Mouse (Mus musculus): ENCODE data around the gene AC109138.7. TPM values are rescaled to one million over a fixed set of nuclear protein-coding genes. Genes with fewer than 3 reads are reported as not detected.

AC109138.7 gene
- polyA plus RNA-seq, 1 experiment, result not detected

- H3K4me3 ChIP-seq (ENCODE audit: extremely low read depth, insufficient read depth, insufficient read length), result peak overlapping the region; percentile 89
- H3K4me1 ChIP-seq (ENCODE audit: control insufficient read depth, insufficient read depth, insufficient read length), result peaks cover 28% of the 10 kb centered on the region; the same call in 1 of the 2 replicates
- 1% methylated on average over 50 of the region's 52 CpGs for WGBS
- H3K27ac ChIP-seq (ENCODE audit: insufficient read depth, low read length), result peak overlapping the region; percentile 94
- H3K27me3 ChIP-seq (ENCODE audit: control insufficient read depth, insufficient read depth, low read length), result no peaks in the 10 kb centered on the region
- peaks cover 53% of the 10 kb centered on the region for H3K36me3 ChIP-seq (ENCODE audit: control insufficient read depth, insufficient read depth, low read length)
- TF ChIP-seq POLR2A (IDR thresholded peaks at IDR 0.05; ENCODE audit: low read depth, low read length) (no peak), CTCF (IDR thresholded peaks at IDR 0.05; ENCODE audit: extremely low read depth, insufficient read depth, insufficient read length, insufficient replicate concordance) (no peak)
- no peak for DNase-seq (ENCODE audit: low read depth in 1 of 2, low spot score in 2 of 2)
These were observed 21.7 kb upstream of the AC109138.7 start for GRCm38 (mm10) chr19:4192251-4192985.

DNA sequence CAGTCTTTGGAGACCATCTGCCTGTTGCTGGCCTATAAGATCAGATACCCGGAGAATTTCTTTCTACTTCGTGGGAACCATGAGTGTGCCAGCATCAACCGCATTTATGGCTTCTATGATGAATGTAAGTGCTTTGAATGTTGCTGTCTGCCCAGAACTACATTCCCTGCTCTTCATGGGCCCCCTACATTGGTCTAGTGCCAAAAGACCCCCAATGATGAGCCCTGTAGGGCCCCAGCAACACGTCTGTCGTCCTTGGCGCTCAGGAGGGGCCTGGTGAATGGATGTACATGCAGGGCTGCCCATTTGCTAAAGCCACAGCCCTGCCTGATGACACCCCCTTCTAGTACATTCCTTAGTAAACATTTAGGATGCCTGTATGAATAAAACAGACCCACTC is 21.0 kb upstream of the AC109138.7 start:
- TF ChIP-seq CTCF (IDR thresholded peaks at IDR 0.05; ENCODE audit: extremely low read depth, insufficient read depth, insufficient read length, insufficient replicate concordance) (no peak), POLR2A (IDR thresholded peaks at IDR 0.05; ENCODE audit: low read depth, low read length) (no peak)
- peaks cover 48% of the 10 kb centered on the region for H3K36me3 ChIP-seq (ENCODE audit: control insufficient read depth, insufficient read depth, low read length)

GRCm38 (mm10) chr19:4194021-4194724 is 20.0 kb upstream of the AC109138.7 start:
- DNase-seq (ENCODE audit: low read depth in 1 of 2, low spot score in 2 of 2), result no peak

More for the DNA sequence above, 21.0 kb upstream of the AC109138.7 start:
- peak overlapping the region; percentile 94 for H3K27ac ChIP-seq (ENCODE audit: insufficient read depth, low read length)
- DNase-seq (ENCODE audit: low read depth in 1 of 2, low spot score in 2 of 2), result no peak
- H3K4me3 ChIP-seq (ENCODE audit: extremely low read depth, insufficient read depth, insufficient read length), result peak overlapping the region; percentile 89
- peaks cover 21% of the 10 kb centered on the region; the same call in 1 of the 2 replicates for H3K4me1 ChIP-seq (ENCODE audit: control insufficient read depth, insufficient read depth, insufficient read length)
- WGBS, result 50% methylated on average over 6 of the region's 6 CpGs
- H3K27me3 ChIP-seq (ENCODE audit: control insufficient read depth, insufficient read depth, low read length), result no peaks in the 10 kb centered on the region

GRCm38 (mm10) chr19:4194776-4195650 is 19.1 kb upstream of the AC109138.7 start:
- no peak overlapping the region for H3K4me3 ChIP-seq (ENCODE audit: extremely low read depth, insufficient read depth, insufficient read length)
- no peaks in the 10 kb centered on the region for H3K27me3 ChIP-seq (ENCODE audit: control insufficient read depth, insufficient read depth, low read length)
- DNase-seq (ENCODE audit: low read depth in 1 of 2, low spot score in 2 of 2), result no peak
- WGBS, result 87% methylated on average over 12 of the region's 12 CpGs
- peaks cover 14% of the 10 kb centered on the region; the same call in 1 of the 2 replicates for H3K4me1 ChIP-seq (ENCODE audit: control insufficient read depth, insufficient read depth, insufficient read length)
- no peak overlapping the region for H3K27ac ChIP-seq (ENCODE audit: insufficient read depth, low read length)
- TF ChIP-seq POLR2A (IDR thresholded peaks at IDR 0.05; ENCODE audit: low read depth, low read length) (no peak), CTCF (IDR thresholded peaks at IDR 0.05; ENCODE audit: extremely low read depth, insufficient read depth, insufficient read length, insufficient replicate concordance) (no peak)
- peaks cover 40% of the 10 kb centered on the region for H3K36me3 ChIP-seq (ENCODE audit: control insufficient read depth, insufficient read depth, low read length)

More at GRCm38 (mm10) chr19:4194021-4194724, 20.0 kb upstream of the AC109138.7 start:
- Histone ChIP-seq H3K36me3 (ENCODE audit: control insufficient read depth, insufficient read depth, low read length) (peaks cover 42% of the 10 kb centered on the region), H3K27ac (ENCODE audit: insufficient read depth, low read length) (peak overlapping the region; percentile 8; the same call in 1 of the 2 replicates), H3K27me3 (ENCODE audit: control insufficient read depth, insufficient read depth, low read length) (no peaks in the 10 kb centered on the region), H3K4me1 (ENCODE audit: control insufficient read depth, insufficient read depth, insufficient read length) (peaks cover 13% of the 10 kb centered on the region; the same call in 1 of the 2 replicates), H3K4me3 (ENCODE audit: extremely low read depth, insufficient read depth, insufficient read length) (no peak overlapping the region)
- WGBS, result 84% methylated on average over 8 of the region's 8 CpGs
- TF ChIP-seq CTCF (IDR thresholded peaks at IDR 0.05; ENCODE audit: extremely low read depth, insufficient read depth, insufficient read length, insufficient replicate concordance), result no peak
- no peak for TF ChIP-seq POLR2A (IDR thresholded peaks at IDR 0.05; ENCODE audit: low read depth, low read length)

GRCm38 (mm10) chr19:4196048-4196447 is 18.1 kb upstream of the AC109138.7 start:
- Histone ChIP-seq H3K36me3 (ENCODE audit: control insufficient read depth, insufficient read depth, low read length) (peaks cover 40% of the 10 kb centered on the region), H3K27ac (ENCODE audit: insufficient read depth, low read length) (peak overlapping the region; percentile 11; the same call in 1 of the 2 replicates), H3K4me3 (ENCODE audit: extremely low read depth, insufficient read depth, insufficient read length) (no peak overlapping the region), H3K27me3 (ENCODE audit: control insufficient read depth, insufficient read depth, low read length) (no peaks in the 10 kb centered on the region), H3K4me1 (ENCODE audit: control insufficient read depth, insufficient read depth, insufficient read length) (peaks cover 23% of the 10 kb centered on the region; the same call in 1 of the 2 replicates)
- TF ChIP-seq CTCF (IDR thresholded peaks at IDR 0.05; ENCODE audit: extremely low read depth, insufficient read depth, insufficient read length, insufficient replicate concordance) (no peak), POLR2A (IDR thresholded peaks at IDR 0.05; ENCODE audit: low read depth, low read length) (no peak)
- WGBS, result 49% methylated on average over 2 of the region's 2 CpGs
- no peak for DNase-seq (ENCODE audit: low read depth in 1 of 2, low spot score in 2 of 2)

- Histone ChIP-seq H3K27me3 (ENCODE audit: control insufficient read depth, insufficient read depth, low read length) (no peaks in the 10 kb centered on the region), H3K4me1 (ENCODE audit: control insufficient read depth, insufficient read depth, insufficient read length) (peaks cover 23% of the 10 kb centered on the region; the same call in 1 of the 2 replicates), H3K4me3 (ENCODE audit: extremely low read depth, insufficient read depth, insufficient read length) (no peak overlapping the region), H3K36me3 (ENCODE audit: control insufficient read depth, insufficient read depth, low read length) (peaks cover 40% of the 10 kb centered on the region), H3K27ac (ENCODE audit: insufficient read depth, low read length) (peak overlapping the region; percentile 11; the same call in 1 of the 2 replicates)
- WGBS, result 19% methylated on average over 5 of the region's 5 CpGs
- no peak for DNase-seq (ENCODE audit: low read depth in 1 of 2, low spot score in 2 of 2)
- TF ChIP-seq CTCF (IDR thresholded peaks at IDR 0.05; ENCODE audit: extremely low read depth, insufficient read depth, insufficient read length, insufficient replicate concordance), result no peak
- no peak for TF ChIP-seq POLR2A (IDR thresholded peaks at IDR 0.05; ENCODE audit: low read depth, low read length)
These were observed 17.6 kb upstream of the AC109138.7 start for GRCm38 (mm10) chr19:4196548-4196947.

Measured in spleen, adult 2 months (tissue).